Mouse (Mus musculus): ENCODE measurements around the gene Aldh8a1. TPM values are rescaled to one million over a fixed set of nuclear protein-coding genes. Genes with fewer than 3 reads are reported as not detected.

Gene Aldh8a1
- total RNA-seq, 1 experiment from 2014 or later = not detected

Other genes with a start within 250 kb of the Aldh8a1 start
- 9.9 to 15.6 TPM (median 14.3 TPM) in 3 replicates for gene Myb, start 216.3 kb upstream of the Aldh8a1 start, total RNA-seq (2017)
- 104 to 126 TPM (median 115 TPM) in 3 replicates for gene Hbs1l, start 81.3 kb upstream of the Aldh8a1 start, total RNA-seq (2017)
- gene 1700020N01Rik, start 215.9 kb downstream of the Aldh8a1 start, total RNA-seq (2017) = not detected in 3 replicates